Mouse (Mus musculus): ENCODE measurements at regions not wholly inside any gene's neighbourhood (a gene's known extent, or its start where the extent isn't known, plus 50 kb on each side); places are given as distances from the start of the nearest gene placed in this dataset.

GRCm38 (mm10) chr1:28373351-28373750 lies 406.7 kb downstream of the Gm597 start:
- no peak for DNase-seq

- DNase-seq: no peak
Measured at GRCm38 (mm10) chr1:28349411-28349973, 430.6 kb downstream of the Gm597 start.

- no peak for DNase-seq
Measured at GRCm38 (mm10) chr1:28348572-28348971, 431.5 kb downstream of the Gm597 start.

GRCm38 (mm10) chr1:28340054-28340453 lies 440.0 kb downstream of the Gm597 start:
- peak; percentile 37 for DNase-seq

DNA sequence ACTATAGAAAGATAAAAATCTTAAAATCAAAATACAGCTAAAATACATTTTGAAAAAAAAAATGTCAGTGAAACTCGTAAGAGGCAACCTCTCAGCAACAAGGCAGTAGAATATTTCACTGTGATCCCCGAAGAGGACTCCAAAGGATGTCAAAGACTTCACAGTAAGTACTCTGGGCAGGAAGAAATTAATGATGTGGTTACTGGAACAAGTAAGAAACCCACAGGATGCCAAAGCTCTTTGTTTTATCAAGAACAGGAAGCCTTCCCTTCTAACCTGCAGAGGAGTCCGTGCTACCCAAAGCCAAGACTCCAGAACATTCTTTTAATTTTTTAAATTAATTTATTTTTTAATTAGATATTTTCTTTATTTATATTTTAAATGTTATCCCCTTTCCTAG lies 445.7 kb downstream of the Gm597 start:
- DNase-seq: no peak

DNA sequence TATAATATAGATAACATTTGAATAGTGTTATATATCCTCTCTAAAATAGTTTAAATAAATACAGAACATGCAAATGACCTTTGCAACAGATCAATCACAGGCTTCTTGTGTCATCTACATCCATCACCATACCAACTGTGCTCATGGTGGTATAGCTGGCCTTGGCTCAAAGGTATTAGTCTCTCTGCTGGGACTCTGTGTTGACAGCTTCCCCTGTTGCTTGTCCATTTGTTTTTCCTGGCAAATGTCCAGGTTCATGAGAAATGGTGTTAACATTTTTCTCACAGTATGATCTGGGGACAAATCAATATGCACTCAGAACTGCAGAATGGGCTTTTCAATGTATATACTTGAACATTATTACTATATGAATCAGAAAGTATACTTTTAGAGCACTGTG lies 448.0 kb downstream of the Gm597 start:
- DNase-seq: peak; percentile 81

GRCm38 (mm10) chr1:28328986-28329385 lies 451.1 kb downstream of the Gm597 start:
- no peak for DNase-seq

DNA sequence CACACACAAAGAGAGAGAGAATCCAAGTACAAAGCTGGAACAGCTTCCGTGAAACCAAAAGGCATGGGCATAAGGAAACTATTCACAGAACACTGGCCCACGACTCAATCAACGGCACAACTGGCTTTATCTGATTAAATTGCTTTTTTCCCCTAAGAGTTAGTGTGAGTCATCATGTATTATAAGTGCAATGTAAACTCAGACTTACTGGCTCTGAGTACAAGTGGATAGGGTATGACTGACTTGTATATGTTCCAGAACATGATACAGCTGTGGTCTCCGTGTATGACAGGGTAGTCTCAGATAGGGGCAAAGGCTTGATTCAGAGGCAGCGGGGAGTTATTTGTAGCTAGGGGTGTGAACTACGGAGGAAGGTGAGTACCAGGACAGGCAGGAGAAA lies 451.5 kb downstream of the Gm597 start:
- no peak for DNase-seq

GRCm38 (mm10) chr1:28324141-28324540 lies 455.9 kb downstream of the Gm597 start:
- no peak for DNase-seq

Measured in cerebellum, adult 11-12 months (tissue).